8 mouse cellular contexts compared by ENCODE assay signal in genomic region chr7:38131186-38131585, GRCm38 (mm10). TPM values are rescaled to one million over a fixed set of nuclear protein-coding genes. Genes with fewer than 3 reads are reported as not detected.
DNase-seq lines count a peak whose midpoint lies in the region; ATAC-seq and TF ChIP-seq lines count a peak whose summit lies in the region.

No protein-coding gene starts in this region.

- TF ChIP-seq CTCF in heart, adult 2 months (IDR thresholded peaks at IDR 0.05) = peak; percentile 76

- 19% methylated on average over 5 of the region's 5 CpGs for WGBS in heart, adult 2 months
- WGBS in midbrain, embryonic 16.5 days = 30% methylated on average over 5 of the region's 5 CpGs

- H3K79me2 ChIP-seq in heart, adult 2 months (replicated peaks; ENCODE audit: control insufficient read depth, insufficient read depth, low read length) = no peaks in the 10 kb centered on the region

- H3K4me1 ChIP-seq in heart, adult 2 months (ENCODE audit: control insufficient read depth, insufficient read depth, low read length) = no peaks in the 10 kb centered on the region
- H3K4me1 ChIP-seq in midbrain, embryonic 16.5 days (ENCODE audit: control insufficient read depth, insufficient read depth, low read length) = no peaks in the 10 kb centered on the region

- intact Hi-C loops in heart, adult 2 months (cut with DNase I) = loop anchor here (2.0 kb wide), 1 partner anchor 70 kb away; no protein-coding TSS in a partner anchor

- no peaks in the 10 kb centered on the region for H3K36me3 ChIP-seq in heart, adult 2 months (ENCODE audit: control insufficient read depth, insufficient read depth, low read length)
- H3K36me3 ChIP-seq in midbrain, embryonic 16.5 days (ENCODE audit: control insufficient read depth, insufficient read depth, low read length) = no peaks in the 10 kb centered on the region

- no peak for TF ChIP-seq EP300 in heart, adult 2 months (IDR thresholded peaks at IDR 0.05; ENCODE audit: insufficient read depth, low read depth, low read length)

- H3K4me2 ChIP-seq in midbrain, embryonic 16.5 days (ENCODE audit: low read length) = no peak overlapping the region

- no peaks in the 10 kb centered on the region for H3K9me3 ChIP-seq in midbrain, embryonic 16.5 days (replicated peaks; ENCODE audit: control insufficient read depth, low read length, poor library complexity, severe bottlenecking)

- H3K9ac ChIP-seq in heart, adult 2 months (ENCODE audit: low read depth, low read length) = no peak overlapping the region
- no peak overlapping the region for H3K9ac ChIP-seq in midbrain, embryonic 16.5 days (ENCODE audit: low read depth, low read length)

- no peak overlapping the region for H3K27ac ChIP-seq in heart, adult 2 months
- H3K27ac ChIP-seq in midbrain, embryonic 16.5 days (ENCODE audit: low read length) = no peak overlapping the region

- no peak overlapping the region for H3K4me3 ChIP-seq in heart, adult 2 months
- H3K4me3 ChIP-seq in midbrain, embryonic 16.5 days (ENCODE audit: low read depth, low read length) = no peak overlapping the region

- TF ChIP-seq POLR2A in heart, adult 2 months (IDR thresholded peaks at IDR 0.05; ENCODE audit: insufficient read depth, low read depth, low read length) = no peak

- DNase-seq in heart, adult 2 months = peak in 1 of 2 experiments; percentile 29
- no peak for DNase-seq in heart, adult 11 months
- peak; percentile 80 for DNase-seq in CD4-positive, CD25-positive, alpha-beta regulatory T cell, adult 2 months (ENCODE audit: low read depth, low spot score)
- peak; percentile 33 for DNase-seq in adipocyte (ENCODE audit: low spot score)
- peak; percentile 78 for DNase-seq in forelimb bud, embryonic 11.5 days (ENCODE audit: low read depth, low spot score)
- DNase-seq in layer of hippocampus, postnatal 14 days (ENCODE audit: low spot score in 2 of 2) = peak; percentile 21 to 42
- DNase-seq in thymus, postnatal 25 days = peak; percentile 62

- ATAC-seq in midbrain, embryonic 16.5 days = 0 out of 2 replicates have a peak, but pooled peaks have one; percentile 41

- H3K27me3 ChIP-seq in heart, adult 2 months (ENCODE audit: control insufficient read depth, insufficient read depth, low read length) = no peaks in the 10 kb centered on the region
- H3K27me3 ChIP-seq in midbrain, embryonic 16.5 days (ENCODE audit: control insufficient read depth, insufficient read depth, low read depth, low read length) = no peaks in the 10 kb centered on the region

RNA-seq across cellular contexts. Expression of gene Ccne1, which starts 23.9 kb away (rescaled TPM):
- total RNA-seq in heart, adult 2 months (2021) = 1 to 10 TPM in 1 of 2 experiments, under 1 TPM in 1; 0.91 to 1.3 TPM
- polyA plus RNA-seq in heart, adult 2 months (2012; rRNA removed) = 0.90 and 1.3 TPM in 2 replicates
- total RNA-seq in layer of hippocampus, postnatal 14 days (2021) = 10 to 100 TPM; 10.4 to 10.8 TPM
- polyA plus RNA-seq in midbrain, embryonic 16.5 days (2015; fragmentation: Nextera tagmentation; extraction: Ambion mirVana) = 9.6 and 13.2 TPM in 2 replicates

RNA-seq across cellular contexts. Expression of gene 1600014C10Rik, which starts 51.8 kb away (rescaled TPM):
- total RNA-seq in heart, adult 2 months (2021) = 10 to 100 TPM; 31.6 to 32.0 TPM
- 29.3 and 50.6 TPM in 2 replicates for polyA plus RNA-seq in heart, adult 2 months (2012; rRNA removed)
- 10 to 100 TPM; 17.4 to 20.6 TPM for total RNA-seq in layer of hippocampus, postnatal 14 days (2021)
- polyA plus RNA-seq in midbrain, embryonic 16.5 days (2015; fragmentation: Nextera tagmentation; extraction: Ambion mirVana) = 33.4 and 36.2 TPM in 2 replicates

Comparison
In these comparisons a context has a peak if more than half of its experiments do, and no peak if none do; other contexts are left out.
1. RNA of gene Ccne1, which starts 23.9 kb away (total RNA-seq): 10.4 to 10.8 TPM in layer of hippocampus, postnatal 14 days; 0.91 to 1.3 TPM in heart, adult 2 months; every median in the first group is over 4 times any median in the second.